Mouse (Mus musculus): ENCODE measurements around the gene Trip12. TPM values are rescaled to one million over a fixed set of nuclear protein-coding genes. Genes with fewer than 3 reads are reported as not detected.

The Trip12 gene
- total and polyA plus RNA-seq, 3 experiments, result 26.9 to 205 (median 177) TPM

- no peak overlapping the region for H3K9ac ChIP-seq (ENCODE audit: low read depth, low read length)
- H3K4me3 ChIP-seq, result no peak overlapping the region
- H3K27ac ChIP-seq, result no peak overlapping the region
- no peaks in the 10 kb centered on the region for H3K79me2 ChIP-seq (replicated peaks; ENCODE audit: control insufficient read depth, insufficient read depth, low read length)
- H3K36me3 ChIP-seq (ENCODE audit: control insufficient read depth, insufficient read depth, low read length), result no peaks in the 10 kb centered on the region
- H3K27me3 ChIP-seq (ENCODE audit: control insufficient read depth, insufficient read depth, low read length), result no peaks in the 10 kb centered on the region
- intact Hi-C loops (cut with DNase I), result no loop called here
- 80% methylated on average over 3 of the region's 3 CpGs for WGBS
- no peak for DNase-seq
- TF ChIP-seq EP300 (IDR thresholded peaks at IDR 0.05; ENCODE audit: insufficient read depth, low read depth, low read length) (no peak), CTCF (IDR thresholded peaks at IDR 0.05) (no peak), POLR2A (IDR thresholded peaks at IDR 0.05; ENCODE audit: insufficient read depth, low read depth, low read length) (no peak)
- H3K4me1 ChIP-seq (ENCODE audit: control insufficient read depth, insufficient read depth, low read length), result no peaks in the 10 kb centered on the region
Measured at GRCm38 (mm10) chr1:84872105-84872504, 31.8 kb upstream of the Trip12 start.

- no peaks in the 10 kb centered on the region for H3K79me2 ChIP-seq (replicated peaks; ENCODE audit: control insufficient read depth, insufficient read depth, low read length)
- intact Hi-C loops (cut with DNase I), result no loop called here
- TF ChIP-seq POLR2A (IDR thresholded peaks at IDR 0.05; ENCODE audit: insufficient read depth, low read depth, low read length) (no peak), EP300 (IDR thresholded peaks at IDR 0.05; ENCODE audit: insufficient read depth, low read depth, low read length) (no peak), CTCF (IDR thresholded peaks at IDR 0.05) (no peak)
- H3K36me3 ChIP-seq (ENCODE audit: control insufficient read depth, insufficient read depth, low read length), result no peaks in the 10 kb centered on the region
- H3K27ac ChIP-seq, result no peak overlapping the region
- no peak for DNase-seq
- no peaks in the 10 kb centered on the region for H3K27me3 ChIP-seq (ENCODE audit: control insufficient read depth, insufficient read depth, low read length)
- H3K9ac ChIP-seq (ENCODE audit: low read depth, low read length), result no peak overlapping the region
- whole genome bisulfite sequencing, result 54% methylated on average over 5 of the region's 6 CpGs
- no peaks in the 10 kb centered on the region for H3K4me1 ChIP-seq (ENCODE audit: control insufficient read depth, insufficient read depth, low read length)
- no peak overlapping the region for H3K4me3 ChIP-seq
Measured at GRCm38 (mm10) chr1:84871131-84871530, 30.8 kb upstream of the Trip12 start.

- no peak overlapping the region for H3K9ac ChIP-seq (ENCODE audit: low read depth, low read length)
- H3K4me1 ChIP-seq (ENCODE audit: control insufficient read depth, insufficient read depth, low read length), result no peaks in the 10 kb centered on the region
- H3K4me3 ChIP-seq, result no peak overlapping the region
- H3K36me3 ChIP-seq (ENCODE audit: control insufficient read depth, insufficient read depth, low read length), result no peaks in the 10 kb centered on the region
- WGBS, result 37% methylated on average over 7 of the region's 7 CpGs
- DNase-seq, result no peak
- TF ChIP-seq CTCF (IDR thresholded peaks at IDR 0.05) (no peak), POLR2A (IDR thresholded peaks at IDR 0.05; ENCODE audit: insufficient read depth, low read depth, low read length) (no peak), EP300 (IDR thresholded peaks at IDR 0.05; ENCODE audit: insufficient read depth, low read depth, low read length) (no peak)
- no peak overlapping the region for H3K27ac ChIP-seq
- H3K27me3 ChIP-seq (ENCODE audit: control insufficient read depth, insufficient read depth, low read length), result no peaks in the 10 kb centered on the region
- intact Hi-C loops (cut with DNase I), result no loop called here
- H3K79me2 ChIP-seq (replicated peaks; ENCODE audit: control insufficient read depth, insufficient read depth, low read length), result no peaks in the 10 kb centered on the region
Measured at GRCm38 (mm10) chr1:84869498-84869897, 29.2 kb upstream of the Trip12 start.

DNA sequence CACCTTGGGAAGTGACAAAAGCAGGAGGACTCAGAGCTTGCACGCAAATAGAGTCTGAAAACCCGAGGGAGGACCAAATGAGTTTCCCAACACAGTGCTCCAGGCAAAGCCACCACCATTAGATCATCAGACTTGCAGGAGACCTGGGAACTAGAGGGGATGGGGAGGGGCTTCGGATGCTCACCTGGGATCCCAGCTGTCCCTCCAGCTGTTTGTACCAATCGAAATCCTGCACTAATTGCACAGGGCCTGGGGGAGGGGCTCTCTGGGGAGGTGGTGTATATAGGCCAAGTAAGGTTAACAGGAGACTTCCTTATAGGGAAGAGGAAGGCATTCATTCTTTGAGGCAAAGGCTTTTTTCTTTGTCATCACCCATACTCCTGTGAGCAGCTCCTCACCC is 28.5 kb upstream of the Trip12 start:
- no peaks in the 10 kb centered on the region for H3K79me2 ChIP-seq (replicated peaks; ENCODE audit: control insufficient read depth, insufficient read depth, low read length)
- no peak for DNase-seq
- H3K36me3 ChIP-seq (ENCODE audit: control insufficient read depth, insufficient read depth, low read length), result no peaks in the 10 kb centered on the region
- no peak overlapping the region for H3K9ac ChIP-seq (ENCODE audit: low read depth, low read length)
- TF ChIP-seq EP300 (IDR thresholded peaks at IDR 0.05; ENCODE audit: insufficient read depth, low read depth, low read length), result no peak
- no peak for TF ChIP-seq POLR2A (IDR thresholded peaks at IDR 0.05; ENCODE audit: insufficient read depth, low read depth, low read length)
- no peak for TF ChIP-seq CTCF (IDR thresholded peaks at IDR 0.05)
- no peaks in the 10 kb centered on the region for H3K4me1 ChIP-seq (ENCODE audit: control insufficient read depth, insufficient read depth, low read length)
- no peaks in the 10 kb centered on the region for H3K27me3 ChIP-seq (ENCODE audit: control insufficient read depth, insufficient read depth, low read length)
- no peak overlapping the region for H3K4me3 ChIP-seq
- H3K27ac ChIP-seq, result no peak overlapping the region
- intact Hi-C loops (cut with DNase I), result no loop called here
- WGBS, result 62% methylated on average over 4 of the region's 4 CpGs

- no peak overlapping the region for H3K9ac ChIP-seq (ENCODE audit: low read depth, low read length)
- intact Hi-C loops (cut with DNase I), result no loop called here
- H3K4me3 ChIP-seq, result no peak overlapping the region
- no peaks in the 10 kb centered on the region for H3K79me2 ChIP-seq (replicated peaks; ENCODE audit: control insufficient read depth, insufficient read depth, low read length)
- H3K4me1 ChIP-seq (ENCODE audit: control insufficient read depth, insufficient read depth, low read length), result no peaks in the 10 kb centered on the region
- H3K27me3 ChIP-seq (ENCODE audit: control insufficient read depth, insufficient read depth, low read length), result no peaks in the 10 kb centered on the region
- no peak for DNase-seq
- no peak overlapping the region for H3K27ac ChIP-seq
- no peaks in the 10 kb centered on the region for H3K36me3 ChIP-seq (ENCODE audit: control insufficient read depth, insufficient read depth, low read length)
- no peak for TF ChIP-seq POLR2A (IDR thresholded peaks at IDR 0.05; ENCODE audit: insufficient read depth, low read depth, low read length)
- no peak for TF ChIP-seq CTCF (IDR thresholded peaks at IDR 0.05)
- TF ChIP-seq EP300 (IDR thresholded peaks at IDR 0.05; ENCODE audit: insufficient read depth, low read depth, low read length), result no peak
Measured at GRCm38 (mm10) chr1:84868311-84868710, 28.0 kb upstream of the Trip12 start.

DNA sequence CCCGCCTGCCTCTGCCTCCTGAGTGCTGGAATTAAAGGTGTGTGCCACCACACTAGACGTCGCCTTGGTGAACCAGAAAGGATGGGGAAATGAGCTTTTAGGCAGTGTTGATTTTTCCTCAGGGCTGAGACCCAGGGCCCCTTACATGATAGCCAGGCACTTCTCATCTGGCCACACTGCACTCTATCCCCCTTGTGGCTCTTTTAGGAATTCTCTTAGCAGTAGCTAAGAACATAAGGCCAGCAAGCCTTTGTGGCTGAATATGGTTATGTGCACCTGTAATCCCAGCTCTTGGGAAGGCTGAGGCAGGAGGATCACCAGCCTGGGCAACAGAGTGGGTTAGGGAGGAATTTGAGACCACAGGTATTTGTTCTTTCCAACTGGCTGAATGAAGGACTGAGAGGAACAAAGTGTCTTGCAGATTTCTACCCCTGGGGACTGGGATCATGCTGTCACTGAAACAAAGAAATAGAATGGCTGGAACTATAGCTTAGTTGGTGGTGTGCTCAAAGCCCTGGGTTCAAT is 26.5 kb upstream of the Trip12 start:
- no peaks in the 10 kb centered on the region for H3K4me1 ChIP-seq (ENCODE audit: control insufficient read depth, insufficient read depth, low read length)
- H3K9ac ChIP-seq (ENCODE audit: low read depth, low read length), result no peak overlapping the region
- intact Hi-C loops (cut with DNase I), result no loop called here
- DNase-seq, result no peak
- 96% methylated on average over 3 of the region's 3 CpGs for WGBS
- no peaks in the 10 kb centered on the region for H3K36me3 ChIP-seq (ENCODE audit: control insufficient read depth, insufficient read depth, low read length)
- no peaks in the 10 kb centered on the region for H3K79me2 ChIP-seq (replicated peaks; ENCODE audit: control insufficient read depth, insufficient read depth, low read length)
- H3K27ac ChIP-seq, result no peak overlapping the region
- no peaks in the 10 kb centered on the region for H3K27me3 ChIP-seq (ENCODE audit: control insufficient read depth, insufficient read depth, low read length)
- no peak overlapping the region for H3K4me3 ChIP-seq
- TF ChIP-seq POLR2A (IDR thresholded peaks at IDR 0.05; ENCODE audit: insufficient read depth, low read depth, low read length) (no peak), CTCF (IDR thresholded peaks at IDR 0.05) (no peak), EP300 (IDR thresholded peaks at IDR 0.05; ENCODE audit: insufficient read depth, low read depth, low read length) (no peak)

Measured in heart, adult 2 months (tissue).